Mouse (Mus musculus) colon, adult 2 months (tissue): Measurements from ENCODE around the gene Cldn1. TPM values are rescaled to one million over a fixed set of nuclear protein-coding genes. Genes with fewer than 3 reads are reported as not detected.

Experiments
- polyA plus RNA-seq: library from polyadenylated mRNA; depleted of rRNA; stranded (reverse); fragments of >200 nt; gene quantifications from 2 replicates; pipeline ENCODE4 v1.2.3, GENCODE M21; 2012; rRNA removed

Cldn1 gene
- 0.86 and 0.88 TPM in 2 replicates for polyA plus RNA-seq

GRCm38 (mm10) chr16:26371325-26372053 lies at the start of gene Cldn1:
Gene Cldn1, minus strand, starts transcription at chr16:26371841.

Other genes starting within 250 kb of the Cldn1 start
- not detected in 2 replicates for gene Cldn16, start 91.3 kb upstream of the Cldn1 start, polyA plus RNA-seq
- not detected in 2 replicates for gene Tmem207, start 154.9 kb upstream of the Cldn1 start, polyA plus RNA-seq
- 1.9 and 2.0 TPM in 2 replicates for gene Il1rap, start 209.9 kb upstream of the Cldn1 start, polyA plus RNA-seq